Mouse (Mus musculus): Measurements from ENCODE around the gene Zfp81. TPM values are rescaled to one million over a fixed set of nuclear protein-coding genes. Genes with fewer than 3 reads are reported as not detected.

Gene Zfp81
- polyA plus RNA-seq (2015; fragmentation: Nextera tagmentation; extraction: Ambion mirVana) = 3.4 and 4.2 TPM in 2 replicates

DNA sequence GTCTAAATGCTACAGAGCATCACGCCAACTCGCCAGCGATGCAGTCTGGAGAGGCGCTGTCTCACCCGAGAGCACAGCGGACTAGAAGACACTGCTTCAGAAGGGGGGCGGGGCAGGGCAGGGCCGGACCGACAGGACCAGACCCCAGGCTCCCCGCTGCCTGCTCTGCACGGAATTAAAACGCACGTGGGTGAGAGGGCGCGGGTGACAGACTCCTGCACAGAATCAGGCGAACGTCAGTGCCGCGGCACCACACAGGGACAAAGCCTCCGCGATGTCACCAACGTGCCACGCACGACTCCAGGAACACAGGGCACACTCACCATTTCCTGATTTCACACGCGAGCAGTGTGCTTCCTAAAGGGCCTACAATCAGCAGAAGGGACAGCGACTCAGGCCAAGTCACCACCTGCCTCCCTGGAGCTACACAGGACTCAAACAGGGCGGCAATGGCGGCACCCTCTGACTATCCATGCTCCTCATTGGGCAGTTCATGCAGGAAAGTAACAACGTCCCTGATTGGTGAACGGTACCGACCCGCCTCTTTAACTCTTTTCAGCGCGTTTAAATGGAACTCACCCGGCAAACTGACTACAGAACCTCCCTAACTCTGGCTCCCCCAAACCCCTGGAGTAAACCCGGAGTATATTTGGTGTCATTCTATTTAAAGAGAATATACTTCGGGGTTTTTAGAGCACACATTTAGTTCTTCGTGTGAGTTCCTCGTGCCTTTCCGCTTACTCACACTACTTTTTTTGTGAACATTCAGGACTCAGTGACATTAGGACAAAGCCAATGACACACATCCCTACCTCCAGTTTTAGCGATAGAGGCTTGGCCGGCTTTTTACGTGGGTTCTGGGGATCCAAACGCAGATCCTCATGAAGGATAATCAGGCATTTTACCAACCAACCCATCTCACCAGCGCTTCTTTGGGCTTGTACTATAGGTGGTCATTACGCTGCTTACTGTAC is at the start of gene Zfp81:
Gene Zfp81 (minus strand): TSS at position 468 of the 974 bp plus-strand sequence.

DNA sequence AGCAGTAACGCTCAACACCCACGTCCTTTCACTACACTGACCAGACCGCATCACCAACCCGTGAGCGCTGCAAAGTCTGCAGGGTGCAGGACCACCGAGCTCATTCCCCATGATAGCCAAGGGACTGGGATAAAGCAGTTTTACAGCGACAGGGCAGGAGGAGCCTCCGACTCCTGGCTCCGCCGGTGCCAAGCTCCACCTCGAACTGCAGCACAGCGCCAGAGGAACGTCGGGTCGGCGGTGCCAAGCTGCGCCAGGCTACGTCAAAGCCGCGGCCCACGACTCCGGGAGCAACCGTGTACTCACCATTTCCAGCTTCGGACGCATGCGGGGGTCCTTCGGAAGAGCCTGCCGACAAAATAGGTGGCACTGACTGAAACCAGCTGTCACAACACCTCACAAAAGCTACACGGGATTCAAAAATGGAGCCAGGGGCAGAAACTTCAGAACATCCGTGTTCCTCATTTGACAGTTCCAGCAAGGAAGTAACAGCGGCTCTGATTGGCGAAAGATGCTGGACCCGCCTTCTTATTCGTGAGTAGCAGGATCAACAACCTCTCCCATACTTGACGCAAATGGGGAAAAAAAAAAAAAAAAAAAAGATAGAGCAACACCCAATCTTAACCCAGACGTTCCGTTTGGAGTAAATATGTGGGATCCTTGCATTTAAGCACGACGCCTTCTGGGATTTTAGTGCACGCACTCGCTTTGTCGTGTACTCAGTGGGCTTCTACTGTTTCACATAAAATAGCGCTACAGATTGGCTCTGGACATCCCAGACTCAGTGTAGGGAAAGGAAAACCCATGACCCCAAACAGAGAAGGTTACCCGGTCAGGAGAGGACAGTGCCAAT is 35.7 kb upstream of the Zfp81 start, which contains the start of gene Zfp101:
Gene Zfp101 (minus strand): TSS at position 460 of the 853 bp plus-strand sequence.

DNA sequence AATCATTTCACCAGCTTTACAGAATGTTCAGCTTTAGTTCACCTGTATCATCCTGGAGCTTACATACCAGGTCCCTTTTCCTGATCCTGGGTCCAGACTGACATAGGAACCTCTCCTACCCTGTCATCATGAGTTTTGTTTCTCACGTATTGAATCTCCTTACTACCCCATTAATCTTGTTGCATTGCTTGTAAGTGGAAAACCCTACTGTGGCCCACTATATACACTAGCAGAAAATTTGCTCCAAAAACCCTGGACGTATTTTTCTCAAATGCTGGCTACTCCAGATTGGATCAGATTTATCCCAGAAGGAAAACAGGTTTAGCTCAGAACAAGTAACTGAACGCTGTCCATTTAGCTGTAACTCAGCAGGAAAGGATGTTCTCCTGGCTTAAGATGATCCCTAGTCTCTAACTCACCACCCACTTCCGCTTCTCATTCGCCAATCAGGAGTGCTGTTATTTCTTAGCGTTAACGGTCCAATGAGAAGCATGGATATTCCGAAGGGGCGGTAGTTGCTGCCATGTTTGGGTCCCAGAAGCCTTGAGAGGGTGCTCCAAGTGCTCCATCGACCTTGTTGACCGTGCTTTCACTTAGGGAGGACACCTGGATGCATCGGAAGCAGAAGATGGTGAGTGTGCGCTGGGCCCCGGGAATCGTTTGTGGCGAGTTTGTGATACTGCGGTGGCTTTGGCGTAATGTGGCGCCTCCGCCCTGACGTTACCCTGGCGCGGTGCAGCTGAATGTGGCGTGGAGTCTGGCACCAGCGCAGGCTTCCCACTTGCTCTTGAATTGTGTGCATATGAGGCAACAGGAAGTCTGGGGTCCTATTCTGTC is 69.4 kb downstream of the Zfp81 start, which contains the start of gene Zfp955b:
Gene Zfp955b (plus strand): TSS at position 506 of the 837 bp plus-strand sequence.

Other genes starting within 250 kb of the Zfp81 start
- gene Morc2b, start 219.2 kb downstream of the Zfp81 start, polyA plus RNA-seq (2015; fragmentation: Nextera tagmentation; extraction: Ambion mirVana) = 0.08 TPM in 1 of 2 replicates, not detected in the other
- gene Olfr55, start 190.4 kb downstream of the Zfp81 start, polyA plus RNA-seq (2015; fragmentation: Nextera tagmentation; extraction: Ambion mirVana) = not detected in 2 replicates
- not detected in 2 replicates for gene Olfr239, start 167.6 kb downstream of the Zfp81 start, polyA plus RNA-seq (2015; fragmentation: Nextera tagmentation; extraction: Ambion mirVana)
- 0.03 and 0.04 TPM in 2 replicates for gene Olfr1564, start 137.2 kb downstream of the Zfp81 start, polyA plus RNA-seq (2015; fragmentation: Nextera tagmentation; extraction: Ambion mirVana)
- 7.2 and 7.4 TPM in 2 replicates for gene Zfp955a, start 103.7 kb downstream of the Zfp81 start, polyA plus RNA-seq (2015; fragmentation: Nextera tagmentation; extraction: Ambion mirVana)
- gene Olfr63, start 94.2 kb downstream of the Zfp81 start, polyA plus RNA-seq (2015; fragmentation: Nextera tagmentation; extraction: Ambion mirVana) = not detected in 2 replicates
- 6.5 and 6.8 TPM in 2 replicates for gene Zfp955b, start 69.3 kb downstream of the Zfp81 start, polyA plus RNA-seq (2015; fragmentation: Nextera tagmentation; extraction: Ambion mirVana)
- gene Zfp101, start 35.8 kb upstream of the Zfp81 start, polyA plus RNA-seq (2015; fragmentation: Nextera tagmentation; extraction: Ambion mirVana) = 3.1 and 5.5 TPM in 2 replicates
- not detected in 2 replicates for gene Actl9, start 74.0 kb upstream of the Zfp81 start, polyA plus RNA-seq (2015; fragmentation: Nextera tagmentation; extraction: Ambion mirVana)
- 19.9 and 20.2 TPM in 2 replicates for gene Adamts10, start 165.3 kb upstream of the Zfp81 start, polyA plus RNA-seq (2015; fragmentation: Nextera tagmentation; extraction: Ambion mirVana)
- 2.2 and 2.6 TPM in 2 replicates for gene Myo1f, start 196.8 kb upstream of the Zfp81 start, polyA plus RNA-seq (2015; fragmentation: Nextera tagmentation; extraction: Ambion mirVana)